Mouse (Mus musculus): ENCODE results near the gene Itga2.

GRCm38 (mm10) chr13:114931775-114932294 is at the start of gene Itga2:
- TF ChIP-seq ZNF384 (IDR thresholded peaks at IDR 0.05; ENCODE audit: low read depth, low read length) (no peak), CHD2 (IDR thresholded peaks at IDR 0.05; ENCODE audit: low read depth, low read length) (no peak), HCFC1 (IDR thresholded peaks at IDR 0.05; ENCODE audit: borderline replicate concordance, insufficient read depth, low read length) (no peak), MAFK (IDR thresholded peaks at IDR 0.05; ENCODE audit: insufficient read depth, low read depth, low read length) (no peak)

All from ES-E14 (cell line).